Mouse (Mus musculus) lung, embryonic 16.5 days (tissue): ENCODE measurements at regions not wholly inside any gene's neighbourhood (a gene's known extent, or its start where the extent isn't known, plus 50 kb on each side); places are given as distances from the start of the nearest gene placed in this dataset.
A peak's percentile ranks its signal among the peaks of the same experiment; 100 is the strongest.

ENCODE experiments used
- ATAC-seq: fragments of 200-750 bp; cut with Nextera tagmentation; 2 replicates; pipeline ENCODE4 v1.8.0; 2017; ENCODE audit warnings: low read depth, mild to moderate bottlenecking, moderate library complexity
- H3K27ac ChIP-seq: fragments of 300-500 bp; sonication (generic); 2 replicates; pipeline ENCODE4 v1.5.1; 2014; ENCODE audit warnings: mild to moderate bottlenecking, control low read depth, low read length
- H3K27me3 ChIP-seq: fragments of 300-500 bp; sonication (generic); 2 replicates; pipeline ENCODE4 v1.6.1; 2014; ENCODE audit warnings: low read depth, low read length, mixed read lengths; ENCODE audit not compliant: control insufficient read depth, insufficient read depth
- H3K36me3 ChIP-seq: fragments of 300-500 bp; sonication (generic); 2 replicates; pipeline ENCODE4 v1.6.1; 2014; ENCODE audit warnings: low read length; ENCODE audit not compliant: control insufficient read depth, insufficient read depth
- H3K4me1 ChIP-seq: fragments of 300-500 bp; sonication (generic); replicated peaks from 2 replicates; pipeline ENCODE4 v1.6.1; 2014; ENCODE audit warnings: low read length, mixed read lengths; ENCODE audit not compliant: control insufficient read depth, insufficient read depth
- H3K4me2 ChIP-seq: fragments of 300-500 bp; sonication (generic); 2 replicates; pipeline ENCODE4 v1.6.1; 2014; ENCODE audit warnings: low read depth, low read length, control low read depth
- H3K4me3 ChIP-seq: fragments of 300-500 bp; sonication (generic); 2 replicates; pipeline ENCODE4 v1.5.1; 2014; ENCODE audit warnings: mild to moderate bottlenecking, low read length, control low read depth
- H3K9ac ChIP-seq: fragments of 300-500 bp; sonication (generic); 2 replicates; pipeline ENCODE4 v1.6.1; 2014; ENCODE audit warnings: low read length, control low read depth
- H3K9me3 ChIP-seq: fragments of 300-500 bp; sonication (generic); 2 replicates; pipeline ENCODE4 v1.6.1; 2016; ENCODE audit warnings: low read length; ENCODE audit not compliant: control insufficient read depth
- WGBS: fragments of 180-500 bp; shearing (Covaris S2); extraction: QIAGEN DNeasy Blood & Tissue Kit; methylation state at CpG from one replicate; pipeline ENCODE4 v1.1.7; 2014; 5-methylcytosine and 5-hydroxymethylcytosine counted together

DNA sequence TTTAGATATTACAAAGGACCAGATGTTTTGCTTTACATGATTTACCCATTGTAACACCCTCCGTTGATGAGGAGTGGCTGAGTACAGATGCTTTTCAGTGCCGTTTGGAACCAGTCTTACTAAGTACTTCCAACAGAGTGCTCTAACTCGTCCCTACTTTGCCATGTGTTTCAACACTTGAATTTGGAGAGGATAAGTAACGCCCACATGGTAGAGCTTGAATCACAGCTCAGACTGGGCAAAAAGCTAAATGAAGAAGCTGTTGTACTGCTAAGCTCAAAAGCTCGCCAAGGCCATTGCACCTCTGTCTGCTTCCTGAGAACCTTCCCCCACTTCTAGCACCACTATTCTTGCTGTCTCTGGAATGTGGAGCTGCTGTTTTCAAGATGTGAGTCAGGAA lies 471.1 kb downstream of the Nfib start:
- Histone ChIP-seq H3K4me3 (no peak overlapping the region), H3K4me1 (0 out of 2 replicates have a peak, but pooled peaks cover 3% of the 10 kb centered on the region), H3K27ac (0 out of 2 replicates have a peak overlapping the region, but pooled peaks have one; percentile 12), H3K9me3 (peaks cover 8% of the 10 kb centered on the region), H3K36me3 (peaks cover 3% of the 10 kb centered on the region; the same call in 1 of the 2 replicates), H3K9ac (no peak overlapping the region), H3K27me3 (no peaks in the 10 kb centered on the region), H3K4me2 (no peak overlapping the region)
- 47% methylated on average over 5 of the region's 5 CpGs for WGBS
- peak; percentile 69; the same call in 1 of the 2 replicates for ATAC-seq

DNA sequence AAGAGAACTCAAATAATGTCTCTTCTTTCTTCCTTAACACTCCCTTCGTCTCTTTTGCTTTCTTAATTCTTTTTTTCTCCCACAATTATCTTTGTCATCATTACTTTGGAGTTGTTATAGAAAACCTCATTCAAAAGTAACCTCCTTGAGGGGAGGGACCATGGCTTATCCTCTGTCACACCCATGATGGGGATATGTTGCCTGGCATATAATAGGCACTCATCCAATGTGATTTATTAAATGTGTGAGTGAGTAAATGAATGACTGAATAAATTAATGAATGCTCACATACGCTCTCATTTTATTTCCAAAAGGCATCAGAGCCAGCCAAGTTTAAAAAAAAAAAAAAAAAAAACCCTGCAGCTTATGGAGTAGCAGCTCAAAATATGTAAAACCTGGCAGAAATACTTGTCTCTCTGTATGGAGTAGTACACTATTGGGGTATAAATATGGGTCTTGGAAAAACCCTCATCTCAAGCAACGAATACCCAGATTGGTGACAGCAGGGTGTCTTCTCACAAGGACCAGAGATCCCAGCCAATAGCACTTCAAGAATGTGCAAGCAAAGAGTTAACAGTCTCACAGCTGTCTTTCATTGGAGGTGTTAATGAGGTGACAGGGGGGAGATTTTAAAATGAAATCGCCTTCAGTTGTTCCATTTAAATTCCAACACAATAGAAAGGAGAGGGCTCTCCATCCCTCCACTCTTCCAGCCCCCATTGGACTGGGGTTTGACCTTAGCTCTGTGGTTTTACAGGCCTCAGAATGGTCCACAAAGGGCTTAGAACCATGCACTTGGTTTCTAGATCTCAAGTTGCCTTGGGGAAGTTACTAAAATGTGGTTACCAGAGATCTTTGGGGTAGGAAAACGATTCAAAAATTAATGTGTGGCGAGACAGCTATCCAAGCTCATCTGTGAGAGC lies 479.1 kb downstream of the Nfib start:
- no peaks in the 10 kb centered on the region for H3K27me3 ChIP-seq
- H3K4me2 ChIP-seq: no peak overlapping the region
- no peak overlapping the region for H3K4me3 ChIP-seq
- no peaks in the 10 kb centered on the region for H3K4me1 ChIP-seq
- 48% methylated on average over 6 of the region's 6 CpGs for WGBS
- ATAC-seq: 0 out of 2 replicates have a peak, but pooled peaks have one; percentile 20
- no peaks in the 10 kb centered on the region for H3K36me3 ChIP-seq
- H3K9me3 ChIP-seq: no peaks in the 10 kb centered on the region
- H3K9ac ChIP-seq: no peak overlapping the region
- H3K27ac ChIP-seq: no peak overlapping the region

DNA sequence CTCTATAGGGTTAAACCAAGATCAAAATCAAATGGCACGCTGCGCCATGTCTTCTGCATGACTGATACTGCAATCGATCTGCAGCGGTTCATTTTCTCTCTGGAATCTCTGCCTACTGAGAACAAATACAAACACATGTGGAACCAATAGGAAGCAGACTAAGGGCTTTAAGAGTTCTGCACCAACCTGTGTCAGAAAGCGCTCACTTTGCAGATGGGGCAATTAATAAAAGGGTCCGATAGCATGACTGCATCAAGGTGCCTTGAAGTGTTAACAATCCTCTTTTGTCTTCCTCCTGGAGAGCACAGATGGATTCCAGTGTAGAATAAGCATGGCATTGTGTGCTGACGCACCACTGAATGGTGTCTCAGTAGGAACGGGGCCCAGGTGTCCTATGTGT lies 484.8 kb downstream of the Nfib start:
- H3K27ac ChIP-seq: no peak overlapping the region
- no peak overlapping the region for H3K4me2 ChIP-seq
- H3K27me3 ChIP-seq: no peaks in the 10 kb centered on the region
- H3K9me3 ChIP-seq: no peaks in the 10 kb centered on the region
- H3K9ac ChIP-seq: no peak overlapping the region
- ATAC-seq: no peak
- no peaks in the 10 kb centered on the region for H3K4me1 ChIP-seq
- 72% methylated on average over 8 of the region's 8 CpGs for whole genome bisulfite sequencing
- H3K36me3 ChIP-seq: no peaks in the 10 kb centered on the region
- H3K4me3 ChIP-seq: no peak overlapping the region

DNA sequence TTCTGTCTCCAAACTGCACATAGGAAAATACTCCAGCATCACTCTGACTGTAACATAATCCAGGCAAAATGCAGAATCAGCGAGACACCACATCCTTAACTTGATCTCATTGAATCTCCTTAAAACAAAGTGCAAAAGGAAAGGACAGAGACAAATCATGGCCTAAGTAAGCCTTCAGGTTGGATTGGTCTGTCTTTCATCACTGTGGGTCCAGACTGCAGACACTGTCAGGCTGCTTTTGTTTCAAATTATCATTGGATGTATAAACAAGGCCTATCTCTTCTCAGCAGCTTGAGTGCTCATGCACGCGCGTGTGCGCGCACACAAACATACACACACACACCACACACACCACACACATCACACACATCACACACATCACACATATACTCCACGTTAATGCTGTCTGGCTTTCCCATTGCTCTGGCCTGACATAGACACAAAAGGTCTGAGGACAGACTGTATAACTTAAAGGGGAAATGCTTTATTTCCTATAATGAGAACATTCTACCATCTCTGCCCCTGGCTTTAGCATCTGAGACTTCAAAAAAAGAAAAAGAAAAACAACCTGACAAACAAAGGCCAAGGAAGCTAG lies 485.3 kb downstream of the Nfib start:
- no peak overlapping the region for H3K27ac ChIP-seq
- H3K4me1 ChIP-seq: no peaks in the 10 kb centered on the region
- H3K9ac ChIP-seq: no peak overlapping the region
- WGBS: 73% methylated on average over 7 of the region's 7 CpGs
- no peak overlapping the region for H3K4me2 ChIP-seq
- no peak overlapping the region for H3K4me3 ChIP-seq
- ATAC-seq: no peak
- H3K27me3 ChIP-seq: no peaks in the 10 kb centered on the region
- no peaks in the 10 kb centered on the region for H3K36me3 ChIP-seq
- H3K9me3 ChIP-seq: no peaks in the 10 kb centered on the region

DNA sequence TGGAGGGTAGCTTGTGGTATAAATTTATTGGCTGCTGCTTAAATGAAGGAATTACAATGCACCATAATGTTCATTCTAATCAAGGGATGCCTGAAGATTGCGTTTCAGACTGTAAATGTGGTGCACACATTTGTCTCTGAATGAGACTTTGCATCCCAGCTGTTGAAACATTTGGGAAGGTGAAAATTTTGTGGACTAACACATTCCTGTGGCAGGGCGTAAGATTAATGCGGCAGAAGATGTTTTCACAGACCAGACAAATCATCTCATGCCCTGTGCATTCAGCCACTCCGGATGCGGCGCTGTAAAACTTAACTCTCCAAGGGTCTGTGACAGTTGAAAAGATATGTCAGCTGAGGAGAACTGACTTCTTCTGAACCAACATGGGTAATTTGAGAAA lies 486.9 kb downstream of the Nfib start:
- Histone ChIP-seq H3K36me3 (no peaks in the 10 kb centered on the region), H3K27ac (no peak overlapping the region), H3K4me1 (no peaks in the 10 kb centered on the region), H3K9me3 (no peaks in the 10 kb centered on the region), H3K9ac (no peak overlapping the region), H3K4me3 (no peak overlapping the region), H3K4me2 (no peak overlapping the region), H3K27me3 (no peaks in the 10 kb centered on the region)
- ATAC-seq: no peak
- 81% methylated on average over 6 of the region's 6 CpGs for WGBS

DNA sequence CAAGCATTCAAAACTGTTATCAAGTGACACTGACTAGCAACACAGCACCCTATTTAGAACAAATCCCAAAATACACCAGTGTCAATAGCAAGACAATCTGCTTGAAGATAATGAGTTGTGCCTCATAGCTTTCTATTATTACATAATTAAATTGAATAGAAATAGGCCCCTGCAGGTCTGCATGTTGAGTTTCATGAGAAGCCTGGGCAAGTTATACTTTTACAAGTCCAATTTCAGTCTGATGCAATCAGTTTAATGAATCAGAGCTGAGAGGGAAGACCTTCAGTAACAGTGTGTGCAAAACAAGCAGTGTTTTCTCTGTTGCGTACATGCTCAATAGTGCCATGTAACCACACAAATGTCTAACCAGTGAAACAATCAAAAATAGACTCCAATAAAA lies 498.5 kb downstream of the Nfib start:
- Histone ChIP-seq H3K36me3 (no peaks in the 10 kb centered on the region), H3K27ac (no peak overlapping the region), H3K4me1 (no peaks in the 10 kb centered on the region), H3K4me2 (no peak overlapping the region), H3K4me3 (no peak overlapping the region), H3K27me3 (no peaks in the 10 kb centered on the region), H3K9me3 (no peaks in the 10 kb centered on the region), H3K9ac (no peak overlapping the region)
- 98% methylated on average over 1 of the region's 1 CpGs for WGBS
- no peak for ATAC-seq

DNA sequence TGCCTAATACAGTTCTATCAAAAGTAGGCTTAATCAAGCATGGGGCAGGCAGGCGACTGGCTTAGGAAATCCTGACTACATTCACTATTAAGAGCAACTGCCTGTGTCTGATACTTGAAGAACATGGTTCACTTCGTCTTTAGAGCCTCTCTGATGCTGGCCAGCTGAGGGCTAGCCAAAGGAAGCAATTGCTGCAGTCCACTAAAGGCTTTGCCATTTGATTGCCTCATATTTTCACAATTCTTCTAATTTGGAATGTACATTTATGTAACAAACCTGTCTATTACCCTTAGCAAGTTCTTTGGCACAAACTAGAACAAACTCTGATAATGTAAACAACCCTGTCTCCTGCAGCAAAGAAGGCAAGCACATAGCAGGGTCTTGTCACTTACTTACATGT lies 505.2 kb downstream of the Nfib start:
- no peak overlapping the region for H3K27ac ChIP-seq
- H3K27me3 ChIP-seq: no peaks in the 10 kb centered on the region
- no peak overlapping the region for H3K9ac ChIP-seq
- no peak overlapping the region for H3K4me2 ChIP-seq
- H3K9me3 ChIP-seq: no peaks in the 10 kb centered on the region
- no peaks in the 10 kb centered on the region for H3K36me3 ChIP-seq
- peak; percentile 20; the same call in 1 of the 2 replicates for ATAC-seq
- no peak overlapping the region for H3K4me3 ChIP-seq
- no peaks in the 10 kb centered on the region; the same call in 1 of the 2 replicates for H3K4me1 ChIP-seq
- 59% methylated on average over 2 of the region's 2 CpGs for WGBS

DNA sequence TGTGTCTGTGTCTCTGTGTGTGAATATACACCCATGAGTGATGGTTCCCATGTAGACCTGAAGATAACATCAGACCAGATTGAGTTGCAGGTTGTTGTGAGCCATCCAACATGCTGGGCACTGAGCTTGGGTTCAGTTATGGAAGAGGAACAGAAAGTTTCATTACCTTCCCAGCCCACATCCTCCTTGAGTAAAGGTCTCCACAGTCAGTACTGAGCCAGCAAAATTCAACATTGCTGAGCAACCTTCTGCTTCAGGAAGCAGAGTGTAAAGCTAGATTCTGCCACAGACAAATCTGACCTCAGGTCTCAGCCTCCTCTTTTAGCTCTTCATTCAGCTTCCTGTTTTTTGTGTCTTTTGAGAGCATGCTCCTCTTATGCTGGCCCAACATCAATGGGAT lies 506.4 kb downstream of the Nfib start:
- H3K4me2 ChIP-seq: no peak overlapping the region
- no peaks in the 10 kb centered on the region; the same call in 1 of the 2 replicates for H3K4me1 ChIP-seq
- no peaks in the 10 kb centered on the region for H3K27me3 ChIP-seq
- H3K9ac ChIP-seq: no peak overlapping the region
- no peak for ATAC-seq
- no peaks in the 10 kb centered on the region for H3K9me3 ChIP-seq
- H3K27ac ChIP-seq: no peak overlapping the region
- H3K4me3 ChIP-seq: no peak overlapping the region
- H3K36me3 ChIP-seq: no peaks in the 10 kb centered on the region

DNA sequence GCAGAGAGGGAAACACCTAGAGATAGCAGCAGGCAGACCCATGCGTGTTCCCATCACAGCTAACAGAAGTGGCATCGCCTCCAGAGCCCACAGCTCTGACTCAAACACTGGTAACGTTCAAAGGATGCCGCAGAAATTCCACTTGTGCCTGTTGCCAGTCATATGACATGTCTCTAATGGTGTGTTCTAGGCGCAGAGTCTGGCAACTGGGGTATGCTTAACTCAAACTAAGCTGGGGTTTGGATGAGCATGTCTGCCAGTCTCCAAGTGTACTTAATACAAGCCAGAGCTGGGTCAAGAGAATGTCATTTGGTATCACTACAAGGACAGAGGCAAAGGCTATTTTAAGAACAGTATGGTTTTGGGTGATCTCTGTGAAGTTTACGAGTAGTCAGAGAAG lies 507.9 kb downstream of the Nfib start:
- Histone ChIP-seq H3K9ac (no peak overlapping the region), H3K4me3 (no peak overlapping the region), H3K9me3 (no peaks in the 10 kb centered on the region), H3K27me3 (no peaks in the 10 kb centered on the region), H3K4me2 (no peak overlapping the region), H3K27ac (no peak overlapping the region), H3K4me1 (no peaks in the 10 kb centered on the region; the same call in 1 of the 2 replicates), H3K36me3 (no peaks in the 10 kb centered on the region)
- ATAC-seq: no peak
- 80% methylated on average over 6 of the region's 6 CpGs for WGBS
